Mouse (Mus musculus): ENCODE data around the gene Magi1.

The Magi1 gene

DNA sequence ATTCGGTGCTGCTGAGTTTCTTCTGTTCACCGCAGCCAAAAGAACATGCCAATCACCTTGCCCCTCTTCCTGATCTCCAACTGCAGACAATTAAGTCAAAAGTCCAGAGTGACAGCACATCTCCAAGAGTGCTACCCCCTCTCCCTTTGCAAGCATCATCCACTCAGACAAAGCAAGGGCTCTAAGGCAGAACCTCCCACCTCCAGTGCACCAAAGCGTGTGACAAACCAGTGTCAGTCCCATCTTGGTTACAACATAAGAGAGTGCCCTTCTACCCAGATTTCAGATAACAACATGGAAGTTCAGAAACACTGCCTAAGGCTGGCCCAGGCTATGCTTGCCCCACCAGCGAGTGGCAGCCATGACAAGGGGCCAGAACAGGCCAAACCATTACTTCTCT, 554.9 kb downstream of the Magi1 start:
- in situ Hi-C loops (cut with MseI, MboI) = no loop called here

- in situ Hi-C loops (cut with MseI, MboI) = no loop called here
These were observed 556.0 kb downstream of the Magi1 start for GRCm38 (mm10) chr6:93727630-93728178.

- in situ Hi-C loops (cut with MseI, MboI) = no loop called here
These were observed 556.8 kb downstream of the Magi1 start for GRCm38 (mm10) chr6:93726829-93727455.

GRCm38 (mm10) chr6:93726121-93726520, 557.6 kb downstream of the Magi1 start:
- in situ Hi-C loops (cut with MseI, MboI) = no loop called here

DNA sequence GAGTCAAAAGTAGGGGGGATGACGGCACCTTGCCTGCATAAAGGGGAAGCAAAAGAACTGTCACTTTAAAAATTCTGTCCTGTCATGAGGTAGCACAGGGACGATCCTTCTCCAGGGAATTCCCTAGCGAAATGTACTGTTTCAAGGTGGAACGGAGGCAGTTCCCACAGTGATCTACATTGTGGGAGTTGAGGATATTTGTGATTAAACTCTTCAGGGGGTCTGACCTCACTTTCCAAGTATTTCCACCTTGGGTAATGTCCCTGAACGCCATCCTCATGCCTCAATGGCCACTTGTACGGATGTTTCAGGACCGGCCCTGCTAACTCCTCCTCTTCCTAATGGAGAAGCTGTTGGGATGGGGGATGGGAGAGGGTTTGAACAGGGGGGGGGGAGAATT, 559.0 kb downstream of the Magi1 start:
- in situ Hi-C loops (cut with MseI, MboI) = no loop called here

- in situ Hi-C loops (cut with MseI, MboI) = no loop called here
These were observed 560.5 kb downstream of the Magi1 start for GRCm38 (mm10) chr6:93723226-93723625.

DNA sequence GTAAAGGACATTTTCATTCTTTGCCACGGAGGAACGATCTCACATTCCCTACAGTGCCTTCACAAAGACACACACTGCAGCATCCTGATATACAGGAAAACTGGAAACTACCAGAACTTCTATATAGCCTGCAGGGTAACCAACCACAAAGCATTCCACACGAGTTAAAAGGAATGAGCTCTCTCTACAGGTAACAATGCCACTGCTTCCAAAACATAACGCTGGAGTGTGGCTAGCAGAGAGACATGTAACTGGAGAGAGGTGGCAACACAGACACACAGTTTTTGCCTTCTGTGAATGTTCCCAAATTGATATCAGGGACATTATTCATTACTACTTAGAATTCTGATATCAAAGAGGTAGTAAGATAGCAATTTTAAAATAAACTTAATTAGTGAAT, 564.2 kb downstream of the Magi1 start:
- in situ Hi-C loops (cut with MseI, MboI) = no loop called here

DNA sequence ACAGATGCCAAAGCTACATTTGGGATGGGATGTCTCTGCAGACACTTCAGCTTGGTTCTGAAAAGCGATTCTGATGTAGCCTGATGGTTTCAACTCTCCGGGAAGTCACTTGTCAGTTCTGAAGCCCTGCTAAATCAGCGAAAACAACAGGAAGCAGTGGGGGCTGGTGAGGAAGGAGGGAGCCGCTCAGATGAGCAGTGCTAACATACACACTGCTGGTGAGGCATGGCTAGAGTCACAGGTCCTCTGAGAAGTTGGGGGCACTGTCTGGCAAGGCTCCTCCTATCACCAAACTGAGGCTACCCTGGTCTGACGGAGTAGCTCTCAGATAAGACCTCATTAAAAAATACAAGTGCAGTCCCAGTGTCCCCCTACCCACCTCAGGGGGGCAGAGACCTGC, 565.3 kb downstream of the Magi1 start:
- in situ Hi-C loops (cut with MseI, MboI) = no loop called here

DNA sequence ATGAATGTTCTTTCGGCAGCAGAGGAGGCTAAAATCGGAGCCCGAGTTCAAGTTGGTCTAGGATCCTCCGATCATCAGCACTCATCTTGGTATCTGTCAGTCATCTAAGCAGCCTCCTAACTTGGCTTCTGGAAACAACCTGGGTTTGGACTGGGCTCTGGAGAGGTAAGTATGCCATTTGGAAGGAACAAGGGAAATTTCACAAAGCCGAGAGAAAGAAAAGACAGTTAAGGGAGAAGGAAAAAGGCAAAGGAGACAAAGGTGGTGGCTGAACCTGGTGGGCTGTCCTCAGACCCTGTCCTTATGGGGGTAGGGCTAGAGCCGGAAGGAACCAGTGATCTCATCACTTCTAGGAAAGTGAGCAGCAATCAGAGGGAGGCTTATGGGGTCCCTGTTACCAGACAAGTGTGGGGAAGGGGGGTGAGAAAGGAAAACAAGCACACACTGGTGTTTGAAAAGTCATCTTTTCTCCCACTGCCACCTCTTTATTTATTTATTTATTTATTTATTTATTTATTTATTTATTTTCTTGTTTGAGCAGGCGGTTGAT, 565.8 kb downstream of the Magi1 start:
- in situ Hi-C loops (cut with MseI, MboI) = no loop called here

DNA sequence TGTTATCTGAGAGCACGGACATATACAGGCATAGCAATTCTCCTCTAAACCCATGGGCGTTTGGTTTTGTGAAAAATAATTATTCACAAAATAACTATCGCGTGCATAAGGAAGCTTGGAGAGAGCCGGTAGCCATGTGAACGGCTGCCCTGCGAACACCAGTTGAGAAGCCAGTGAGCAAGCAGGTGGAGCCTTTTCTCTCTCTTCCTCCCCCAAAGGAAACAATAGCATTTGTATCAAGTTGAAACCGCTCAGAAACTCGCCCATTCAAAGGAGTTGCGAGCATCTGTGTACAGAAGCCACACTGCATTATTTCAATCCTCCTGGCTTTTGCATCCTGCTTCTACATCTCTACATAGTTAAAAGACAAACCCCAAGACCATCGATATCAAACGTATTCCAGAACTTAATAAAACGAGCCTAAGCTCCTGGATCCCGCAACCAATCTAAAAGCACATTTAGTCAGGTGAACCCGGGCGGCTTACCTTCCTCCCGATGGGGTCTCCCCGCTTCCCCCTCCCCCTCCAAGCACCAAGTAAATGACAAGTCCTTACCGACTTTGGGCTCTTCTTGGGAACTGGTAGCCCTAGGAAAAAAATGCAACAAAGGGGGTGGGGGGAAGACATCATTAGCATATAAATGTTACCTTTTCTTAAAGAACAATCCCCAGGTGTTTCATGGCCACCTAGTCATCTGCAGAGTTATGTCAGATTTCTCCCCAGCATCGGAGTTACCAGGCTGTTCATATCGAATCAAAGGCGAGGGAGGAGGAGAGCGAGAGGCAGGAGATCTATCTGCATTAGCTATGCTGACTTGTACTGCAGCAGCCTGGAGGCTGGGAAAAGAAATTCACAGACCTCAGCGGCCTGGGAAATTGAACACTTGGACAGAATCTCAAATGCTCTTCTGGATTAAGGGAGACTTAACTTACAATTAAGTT, 566.8 kb downstream of the Magi1 start:
- in situ Hi-C loops (cut with MseI, MboI) = no loop called here

DNA sequence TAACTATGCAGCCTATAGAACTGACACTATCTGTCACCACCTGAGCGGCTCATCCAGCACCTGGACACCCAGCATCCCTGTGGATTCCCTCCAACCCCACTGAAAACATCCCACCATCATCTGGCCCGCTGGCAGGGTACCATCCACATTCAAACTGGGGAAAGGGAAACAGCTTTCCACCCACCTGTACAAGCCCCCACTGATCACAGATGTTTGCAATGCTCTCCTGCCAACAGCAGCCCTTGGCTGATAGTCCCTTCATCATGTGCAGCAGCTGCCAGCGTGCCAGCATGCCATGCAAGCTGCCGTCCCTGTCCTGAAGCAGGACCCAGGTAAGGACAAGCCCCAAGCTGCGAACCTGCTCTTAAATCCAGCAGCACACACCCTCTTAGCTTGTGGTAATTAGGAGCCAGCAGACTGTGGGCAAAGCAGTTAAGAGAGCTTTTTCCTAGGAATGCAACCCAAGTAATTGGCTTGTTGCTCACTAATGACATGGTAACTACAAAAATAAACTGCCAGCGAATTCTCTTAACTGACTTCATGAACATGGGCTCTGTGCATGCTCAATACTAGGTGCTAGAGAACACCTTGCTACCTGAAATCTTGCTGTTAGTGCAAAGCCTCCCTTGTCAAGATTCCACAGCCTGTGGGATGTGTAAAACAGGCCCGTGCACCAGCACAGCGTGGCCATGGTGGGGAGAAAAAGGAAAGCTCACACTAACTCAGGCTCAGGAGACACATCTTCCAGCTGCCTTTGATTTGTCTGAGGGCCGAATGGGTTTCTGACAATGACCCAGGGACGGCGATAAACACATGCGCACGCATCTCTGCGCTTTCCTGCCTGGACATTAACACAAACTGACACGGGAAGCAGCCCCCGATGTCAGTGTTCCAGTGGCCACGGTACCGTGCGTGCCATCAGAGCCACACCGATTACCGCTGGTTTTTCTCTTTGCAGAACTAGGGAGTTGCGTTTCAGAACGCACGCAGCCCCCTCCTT, 568.2 kb downstream of the Magi1 start:
- in situ Hi-C loops (cut with MseI, MboI) = no loop called here

DNA sequence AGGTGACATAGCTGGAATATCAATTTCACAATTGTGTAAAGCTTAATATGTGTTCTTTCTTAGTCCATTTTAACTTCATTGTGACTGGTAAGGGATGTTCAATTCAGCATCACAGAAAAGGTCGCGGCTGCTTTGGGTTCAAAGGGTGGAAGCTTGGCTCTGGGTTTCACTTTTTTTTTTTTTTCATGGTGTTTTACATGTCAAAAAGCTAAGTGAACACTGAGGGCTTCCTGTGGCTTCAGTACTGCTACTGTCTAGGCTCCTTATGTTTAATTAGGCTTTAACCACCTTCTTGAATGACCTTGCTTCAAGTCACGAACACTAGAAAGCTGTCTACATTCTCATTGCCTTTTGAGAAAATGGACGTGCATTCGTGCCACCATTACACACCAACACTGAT, 579.4 kb downstream of the Magi1 start:
- in situ Hi-C loops (cut with MseI, MboI) = no loop called here

- in situ Hi-C loops (cut with MseI, MboI) = no loop called here
These were observed 584.3 kb downstream of the Magi1 start for GRCm38 (mm10) chr6:93699436-93699835.

GRCm38 (mm10) chr6:93697956-93698355, 585.8 kb downstream of the Magi1 start:
- in situ Hi-C loops (cut with MseI, MboI) = no loop called here

GRCm38 (mm10) chr6:93678766-93679165, 605.0 kb downstream of the Magi1 start:
- in situ Hi-C loops (cut with MseI, MboI) = no loop called here

DNA sequence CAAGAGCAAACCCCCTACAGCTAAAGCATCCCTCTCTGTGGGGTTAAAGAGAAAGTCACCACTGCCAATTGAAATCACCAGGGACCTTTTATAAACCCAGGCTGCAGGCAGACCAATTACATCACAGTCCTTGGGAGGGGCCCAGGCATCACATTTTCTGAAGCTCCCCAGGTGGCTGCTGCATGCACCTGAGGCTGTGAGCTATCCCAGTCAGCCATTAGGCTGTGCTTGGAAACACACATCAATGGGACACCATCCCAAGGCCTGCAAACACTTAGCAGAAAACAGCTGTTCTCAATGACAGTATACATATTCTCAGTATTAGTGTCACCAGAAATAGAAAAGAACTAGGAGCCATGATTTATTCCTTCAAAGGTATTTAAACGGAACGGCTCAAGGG, 617.0 kb downstream of the Magi1 start:
- in situ Hi-C loops (cut with MseI, MboI) = no loop called here

DNA sequence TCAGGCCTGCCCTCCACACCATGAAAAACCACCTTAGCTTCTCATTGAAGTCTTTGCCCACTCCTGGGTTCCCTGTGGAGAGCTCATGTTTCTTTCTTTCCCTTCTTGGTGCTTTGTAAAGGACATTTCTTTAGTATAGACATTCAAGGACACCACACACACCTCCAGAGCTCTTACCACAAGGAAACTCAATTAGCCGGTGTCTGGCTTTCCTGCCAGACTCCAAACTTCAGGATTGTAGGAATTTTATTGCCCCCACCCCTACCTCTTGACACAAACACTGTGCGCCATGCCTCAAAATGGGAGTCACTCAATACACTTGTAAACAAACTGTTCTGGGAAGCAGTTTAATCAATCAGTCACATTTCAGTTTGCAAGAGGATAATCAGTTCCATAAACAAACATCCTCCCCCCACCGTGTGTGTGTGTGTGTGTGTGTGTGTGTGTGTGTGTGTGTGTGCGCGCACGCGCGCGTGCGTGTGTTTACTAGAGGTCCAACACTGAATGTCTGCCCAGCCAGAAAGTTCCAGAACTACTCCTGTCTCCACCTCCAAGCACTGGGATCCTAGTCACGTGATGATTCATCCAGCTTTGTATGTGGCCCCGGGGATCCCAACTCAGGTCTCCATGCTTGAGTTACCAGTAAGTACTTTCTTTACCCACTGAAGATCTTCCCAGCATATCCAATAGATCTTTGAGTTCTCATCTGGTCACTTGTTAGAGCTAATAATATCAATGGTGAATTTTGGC, 618.5 kb downstream of the Magi1 start:
- in situ Hi-C loops (cut with MseI, MboI) = no loop called here

DNA sequence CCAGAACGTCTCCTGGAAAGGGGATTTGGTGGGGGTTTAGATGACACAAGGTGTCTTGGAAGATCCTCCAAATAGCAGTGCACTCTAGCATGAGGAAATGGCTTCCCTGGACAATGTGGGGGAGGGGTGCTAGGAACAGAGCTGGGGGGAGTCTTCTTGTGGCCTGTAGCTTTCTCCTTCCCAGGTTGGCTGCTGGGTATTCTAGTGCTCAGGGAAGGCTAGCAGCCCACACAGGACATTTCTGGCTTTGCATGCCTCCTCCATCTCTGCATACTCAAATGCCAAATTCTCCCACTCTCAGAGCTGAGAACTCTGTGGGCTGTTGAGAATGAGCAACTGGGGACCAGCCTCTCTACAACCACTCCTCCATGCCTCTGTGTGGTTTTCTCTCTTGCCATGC, 622.6 kb downstream of the Magi1 start:
- in situ Hi-C loops (cut with MseI, MboI) = no loop called here

DNA sequence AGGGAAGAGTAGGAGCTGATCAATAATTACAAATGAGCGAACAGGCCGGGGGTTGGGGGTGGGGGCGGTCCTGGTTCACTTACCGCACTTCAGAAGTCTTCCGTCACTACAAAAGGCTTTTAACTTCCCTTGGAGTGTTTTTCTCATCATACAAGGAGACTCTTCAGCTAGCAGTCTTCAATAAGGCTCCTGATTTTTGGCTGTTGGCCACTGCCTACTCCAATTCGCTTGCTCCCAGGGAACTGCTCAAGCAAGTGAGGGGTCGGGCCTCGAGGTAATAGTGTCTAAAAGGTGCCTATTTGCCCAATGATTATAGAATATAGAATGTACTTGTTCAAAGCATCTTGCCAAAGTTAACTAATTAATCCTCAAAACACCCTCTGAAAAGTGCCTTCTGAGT, 624.2 kb downstream of the Magi1 start:
- in situ Hi-C loops (cut with MseI, MboI) = no loop called here

DNA sequence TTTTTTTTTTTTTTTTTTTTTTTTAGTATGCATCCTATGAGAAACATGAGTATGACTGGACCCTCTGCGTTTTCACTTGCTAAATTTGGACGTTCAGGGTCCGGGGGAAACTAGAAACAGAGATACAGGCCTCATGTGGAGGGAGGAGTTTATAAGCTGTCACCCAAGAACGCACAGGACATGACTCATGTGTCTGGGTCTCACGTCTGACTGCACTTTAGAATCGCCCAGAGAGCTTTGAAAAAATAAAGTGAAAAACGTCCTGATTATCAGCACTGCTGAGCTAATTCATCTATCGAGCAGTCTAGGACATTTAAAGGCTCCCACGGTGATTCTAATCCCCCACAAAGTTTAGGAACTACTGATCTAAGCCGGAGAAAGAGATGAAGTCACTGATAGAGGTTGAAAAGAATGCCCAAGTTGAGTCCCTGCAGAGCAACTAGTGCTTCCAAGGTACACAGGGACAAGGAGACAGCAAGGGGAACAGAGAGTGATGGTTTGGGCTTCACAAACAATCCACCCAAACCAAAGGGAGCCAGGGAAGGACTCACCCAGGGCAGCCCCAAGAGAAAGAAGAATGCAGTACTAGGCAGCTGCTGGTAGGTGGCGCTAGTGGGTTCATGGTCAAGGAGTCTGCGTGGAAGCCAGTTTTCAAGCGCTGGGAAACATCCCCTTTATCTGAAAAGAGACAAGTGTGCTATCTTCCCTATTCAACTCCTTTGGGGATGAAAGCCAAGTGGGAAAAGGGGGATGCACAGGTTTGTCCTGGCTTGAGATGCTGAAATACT, 626.3 kb downstream of the Magi1 start:
- in situ Hi-C loops (cut with MseI, MboI) = no loop called here

Measured in mouse trophoblast stem cell (cell line).